Mouse (Mus musculus) limb, embryonic 14.5 days (tissue): Measurements from ENCODE around the gene Ugdh. TPM values are rescaled to one million over a fixed set of nuclear protein-coding genes. Genes with fewer than 3 reads are reported as not detected.

Source experiments
- ATAC-seq: fragments of 200-750 bp; cut with Nextera tagmentation; 2 replicates; pipeline ENCODE4 v1.8.0; 2017; ENCODE audit warnings: low read depth, moderate number of reproducible peaks, moderate TSS enrichment; ENCODE audit not compliant: low FRiP score
- DNase-seq: peaks from one replicate; pipeline ENCODE4 v3.0.0-alpha.2; 2015; ENCODE audit warnings: low spot score
- H3K27ac ChIP-seq: fragments of 300-500 bp; sonication (generic); replicated peaks from 2 replicates; pipeline ENCODE4 v1.5.1; 2014; ENCODE audit warnings: low read depth, mild to moderate bottlenecking, low read length, moderate library complexity, mixed read lengths
- H3K27me3 ChIP-seq: fragments of 300-500 bp; sonication (generic); 2 replicates; pipeline ENCODE4 v1.6.1; 2014; ENCODE audit warnings: low read length, mixed read lengths; ENCODE audit not compliant: control insufficient read depth, insufficient read depth
- H3K36me3 ChIP-seq: fragments of 300-500 bp; sonication (generic); 2 replicates; pipeline ENCODE4 v1.6.1; 2014; ENCODE audit warnings: mild to moderate bottlenecking, low read length, moderate library complexity, mixed read lengths; ENCODE audit not compliant: control insufficient read depth, insufficient read depth
- H3K4me1 ChIP-seq: fragments of 300-500 bp; sonication (generic); 2 replicates; pipeline ENCODE4 v1.6.1; 2014; ENCODE audit warnings: antibody characterized with exemption, low read length, mixed read lengths; ENCODE audit not compliant: control insufficient read depth, insufficient read depth
- H3K4me2 ChIP-seq: fragments of 300-500 bp; sonication (generic); replicated peaks from 2 replicates; pipeline ENCODE4 v1.6.1; 2014; ENCODE audit warnings: low read depth, mild to moderate bottlenecking, low read length, moderate library complexity; ENCODE audit not compliant: severe bottlenecking
- H3K4me3 ChIP-seq: fragments of 300-500 bp; sonication (generic); replicated peaks from 2 replicates; pipeline ENCODE4 v1.5.1; 2014; ENCODE audit warnings: low read length
- H3K9ac ChIP-seq: fragments of 300-500 bp; sonication (generic); 2 replicates; pipeline ENCODE4 v1.6.1; 2014; ENCODE audit warnings: mild to moderate bottlenecking, low read depth, low read length, moderate library complexity; ENCODE audit not compliant: severe bottlenecking
- H3K9me3 ChIP-seq: fragments of 300-500 bp; sonication (generic); 2 replicates; pipeline ENCODE4 v1.6.1; 2016; ENCODE audit warnings: low read length; ENCODE audit not compliant: control insufficient read depth
- POLR2A ChIP-seq: fragments of 200-500 bp; IDR thresholded peaks from 2 replicates; pipeline ENCODE4 v1.8.0; 2012; ENCODE audit warnings: inconsistent platforms, mild to moderate bottlenecking, moderate library complexity, borderline replicate concordance; ENCODE audit not compliant: insufficient read depth, insufficient read length; ENCODE audit errors: extremely low read depth
- whole genome bisulfite sequencing: fragments of 180-500 bp; shearing (Covaris S2); extraction: QIAGEN DNeasy Blood & Tissue Kit; methylation state at CpG from one replicate; pipeline ENCODE4 v1.1.7; 2014; 5-methylcytosine and 5-hydroxymethylcytosine counted together
- polyA plus RNA-seq, 2 experiments: library from polyadenylated mRNA; depleted of rRNA in 1 of 2; stranded (reverse) in 1 of 2; unstranded in 1 of 2; fragments of >200 nt; fragmentation: Nextera tagmentation in 1 of 2; extraction: Ambion mirVana in 1 of 2; gene quantifications; 2 replicates each; pipeline versions ENCODE4 v1.2.1 to v1.2.3; 2012 to 2014

Ugdh gene
- polyA plus RNA-seq, 2 experiments, result 98.8 to 127 TPM

DNA sequence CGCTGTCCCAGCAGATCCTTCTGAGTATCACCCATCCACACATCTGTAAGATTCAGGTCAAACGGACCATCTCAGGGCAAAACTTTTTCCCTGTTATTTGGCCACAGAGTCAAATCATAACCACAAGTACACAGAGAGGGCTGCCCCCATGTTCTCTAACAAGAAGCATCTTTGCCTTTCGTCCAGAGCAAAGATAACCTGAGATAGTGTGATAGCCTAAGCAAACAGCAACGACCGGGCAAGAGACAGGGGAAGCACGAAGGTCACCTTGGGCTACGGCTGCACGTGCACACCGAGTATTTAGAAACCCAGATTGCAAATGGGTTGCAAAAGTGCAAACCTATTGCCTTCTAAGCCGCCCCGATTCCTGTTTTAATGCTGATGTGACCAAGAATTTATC is 67.9 kb downstream of the Ugdh start:
- Histone ChIP-seq H3K27me3 (no peaks in the 10 kb centered on the region), H3K4me3 (no peak overlapping the region), H3K4me2 (no peak overlapping the region), H3K4me1 (no peaks in the 10 kb centered on the region), H3K36me3 (no peaks in the 10 kb centered on the region), H3K27ac (no peak overlapping the region), H3K9me3 (no peaks in the 10 kb centered on the region), H3K9ac (no peak overlapping the region)
- no peak for TF ChIP-seq POLR2A
- ATAC-seq (no peak), DNase-seq (no peak)
- 88% methylated on average over 11 of the region's 11 CpGs for WGBS

Other genes starting within 250 kb of the Ugdh start
- 11.9 and 12.4 TPM in 2 replicates for gene Wdr19, start 236.3 kb downstream of the Ugdh start, polyA plus RNA-seq (2012; rRNA removed)
- gene Wdr19, start 236.3 kb downstream of the Ugdh start, polyA plus RNA-seq (2014; fragmentation: Nextera tagmentation; extraction: Ambion mirVana), result 8.4 and 11.4 TPM in 2 replicates
- gene Rfc1, start 100.3 kb downstream of the Ugdh start, polyA plus RNA-seq (2012; rRNA removed), result 40.1 and 50.1 TPM in 2 replicates
- 92.1 and 99.1 TPM in 2 replicates for gene Rfc1, start 100.3 kb downstream of the Ugdh start, polyA plus RNA-seq (2014; fragmentation: Nextera tagmentation; extraction: Ambion mirVana)
- gene Klb, start 87.6 kb downstream of the Ugdh start, polyA plus RNA-seq (2012; rRNA removed), result 0.05 and 0.11 TPM in 2 replicates
- not detected in 2 replicates for gene Klb, start 87.6 kb downstream of the Ugdh start, polyA plus RNA-seq (2014; fragmentation: Nextera tagmentation; extraction: Ambion mirVana)
- 912 and 1,134 TPM in 2 replicates for gene Rpl9, start 44.5 kb downstream of the Ugdh start, polyA plus RNA-seq (2012; rRNA removed)
- gene Rpl9, start 44.5 kb downstream of the Ugdh start, polyA plus RNA-seq (2014; fragmentation: Nextera tagmentation; extraction: Ambion mirVana), result 1,325 and 1,347 TPM in 2 replicates
- 27.9 and 36.8 TPM in 2 replicates for gene Lias, start 44.5 kb downstream of the Ugdh start, polyA plus RNA-seq (2012; rRNA removed)
- 62.7 and 63.7 TPM in 2 replicates for gene Lias, start 44.5 kb downstream of the Ugdh start, polyA plus RNA-seq (2014; fragmentation: Nextera tagmentation; extraction: Ambion mirVana)
- gene Gm43552, start 56.9 kb upstream of the Ugdh start, polyA plus RNA-seq (2012; rRNA removed), result not detected in 2 replicates
- gene Gm43552, start 56.9 kb upstream of the Ugdh start, polyA plus RNA-seq (2014; fragmentation: Nextera tagmentation; extraction: Ambion mirVana), result not detected in 2 replicates
- gene Smim14, start 101.2 kb upstream of the Ugdh start, polyA plus RNA-seq (2012; rRNA removed), result 76.7 and 93.7 TPM in 2 replicates
- gene Smim14, start 101.2 kb upstream of the Ugdh start, polyA plus RNA-seq (2014; fragmentation: Nextera tagmentation; extraction: Ambion mirVana), result 137 and 138 TPM in 2 replicates
- 70.9 and 107 TPM in 2 replicates for gene Ube2k, start 101.3 kb upstream of the Ugdh start, polyA plus RNA-seq (2012; rRNA removed)
- 134 and 137 TPM in 2 replicates for gene Ube2k, start 101.3 kb upstream of the Ugdh start, polyA plus RNA-seq (2014; fragmentation: Nextera tagmentation; extraction: Ambion mirVana)